Mouse (Mus musculus) bone marrow, adult 2 months (tissue): Measurements from ENCODE around the gene Gemin2.

Source experiments
- CTCF ChIP-seq: fragments of 200-500 bp; IDR thresholded peaks from 2 replicates; pipeline ENCODE4 v1.5.1; 2011; ENCODE audit warnings: low read length, control low read depth; ENCODE audit not compliant: control insufficient read depth, insufficient read depth
- POLR2A ChIP-seq: fragments of 200-500 bp; IDR thresholded peaks from 2 replicates; pipeline ENCODE4 v1.6.1; 2011; ENCODE audit warnings: low read depth, mild to moderate bottlenecking, control low read depth, low read length, borderline replicate concordance; ENCODE audit not compliant: control insufficient read depth

DNA sequence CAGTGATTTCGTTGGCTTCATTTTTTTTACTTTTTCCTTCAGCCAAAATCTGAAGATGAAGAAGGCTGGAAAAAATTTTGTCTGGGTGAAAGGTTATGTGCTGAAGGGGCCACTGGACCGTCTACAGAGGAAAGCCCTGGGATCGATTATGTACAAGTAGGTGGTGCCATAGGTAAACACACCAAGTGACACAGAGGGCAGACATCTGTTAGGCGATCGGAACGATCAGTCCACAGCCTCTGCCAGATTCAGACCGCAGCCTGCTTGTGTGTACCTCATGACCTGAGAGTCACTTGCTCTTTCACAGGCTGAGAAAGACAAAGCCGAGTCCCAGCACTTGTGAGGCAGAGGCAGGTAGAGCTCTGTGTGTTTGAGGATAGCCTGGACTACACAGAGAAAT lies 4.8 kb downstream of the Gemin2 start:
- TF ChIP-seq CTCF = no peak
- no peak for TF ChIP-seq POLR2A
